Mouse (Mus musculus) embryonic facial prominence, embryonic 15.5 days (tissue): ENCODE measurements around the gene Calm4. TPM values are rescaled to one million over a fixed set of nuclear protein-coding genes. Genes with fewer than 3 reads are reported as not detected.
"Not testable (repeated sequence)": the region's sequence is repeated elsewhere in the genome, so short reads cannot be mapped to it uniquely, and the experiment has no call there.

ENCODE experiments used
- ATAC-seq: fragments of 200-750 bp; cut with Nextera tagmentation; 2 replicates; pipeline ENCODE4 v1.8.0; 2017; ENCODE audit warnings: low read depth, moderate TSS enrichment; ENCODE audit not compliant: insufficient number of reproducible peaks, low FRiP score, low TSS enrichment
- H3K27ac ChIP-seq: fragments of 300-500 bp; sonication (generic); replicated peaks from 2 replicates; pipeline ENCODE4 v1.5.1; 2015; ENCODE audit warnings: mild to moderate bottlenecking, inconsistent platforms
- H3K27me3 ChIP-seq: fragments of 300-500 bp; sonication (generic); 2 replicates; pipeline ENCODE4 v1.6.1; 2015; ENCODE audit warnings: inconsistent platforms
- H3K36me3 ChIP-seq: fragments of 300-500 bp; sonication (generic); 2 replicates; pipeline ENCODE4 v1.6.1; 2015; ENCODE audit warnings: mild to moderate bottlenecking, inconsistent platforms
- H3K4me1 ChIP-seq: fragments of 300-500 bp; sonication (generic); 2 replicates; pipeline ENCODE4 v1.6.1; 2015; ENCODE audit warnings: inconsistent platforms
- H3K4me2 ChIP-seq: fragments of 300-500 bp; sonication (generic); replicated peaks from 2 replicates; pipeline ENCODE4 v1.6.1; 2015; ENCODE audit warnings: mild to moderate bottlenecking, inconsistent platforms
- H3K4me3 ChIP-seq: fragments of 300-500 bp; sonication (generic); replicated peaks from 2 replicates; pipeline ENCODE4 v1.5.1; 2015; ENCODE audit warnings: mild to moderate bottlenecking, inconsistent platforms
- H3K9ac ChIP-seq: fragments of 300-500 bp; sonication (generic); 2 replicates; pipeline ENCODE4 v1.6.1; 2015; ENCODE audit warnings: inconsistent platforms
- H3K9me3 ChIP-seq: fragments of 300-500 bp; sonication (generic); replicated peaks from 2 replicates; pipeline ENCODE4 v1.6.1; 2016; ENCODE audit warnings: inconsistent platforms
- WGBS: fragments of 180-500 bp; shearing (Covaris S2); methylation state at CpG from one replicate; pipeline ENCODE4 v1.1.7; 2015; 5-methylcytosine and 5-hydroxymethylcytosine counted together
- polyA plus RNA-seq: library from polyadenylated mRNA; unstranded; fragments of >200 nt; fragmentation: Nextera tagmentation; extraction: Ambion mirVana; gene quantifications from 2 replicates; pipeline ENCODE4 v1.2.1, GENCODE M21; 2015

The Calm4 gene
- polyA plus RNA-seq, 1 experiment from 2014 or later = 477 TPM

DNA sequence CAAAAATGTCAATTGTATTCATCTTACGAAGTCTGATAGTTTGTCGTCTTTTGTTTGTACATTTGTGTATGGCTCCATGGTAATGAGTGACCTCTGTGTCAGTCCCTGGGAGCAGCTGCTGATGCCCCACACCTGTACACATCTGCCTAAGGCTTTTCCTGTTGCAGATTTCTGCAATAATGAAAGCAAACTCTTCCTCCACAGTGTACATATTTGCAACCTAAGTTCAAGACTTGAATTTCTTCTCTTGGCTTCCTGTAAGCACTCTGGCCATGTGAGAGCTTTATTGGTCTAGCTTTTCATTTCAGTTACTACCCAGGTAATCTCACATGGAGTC is 18.8 kb upstream of the Calm4 start:
- H3K27me3 ChIP-seq = no peaks in the 10 kb centered on the region
- 77% methylated on average over 2 of the region's 2 CpGs for WGBS
- H3K4me2 ChIP-seq = no peak overlapping the region

GRCm38 (mm10) chr13:3822105-3822504 is 15.5 kb upstream of the Calm4 start:
- Histone ChIP-seq H3K4me2 (no peak overlapping the region), H3K4me1 (no peaks in the 10 kb centered on the region), H3K9me3 (no peaks in the 10 kb centered on the region), H3K4me3 (no peak overlapping the region), H3K9ac (no peak overlapping the region), H3K27me3 (no peaks in the 10 kb centered on the region), H3K36me3 (no peaks in the 10 kb centered on the region), H3K27ac (no peak overlapping the region)
- 57% methylated on average over 4 of the region's 4 CpGs for WGBS
- no peak for ATAC-seq

More for the DNA sequence above, 18.8 kb upstream of the Calm4 start:
- no peak for ATAC-seq
- Histone ChIP-seq H3K4me1 (no peaks in the 10 kb centered on the region), H3K27ac (no peak overlapping the region), H3K4me3 (no peak overlapping the region), H3K9me3 (no peaks in the 10 kb centered on the region), H3K36me3 (no peaks in the 10 kb centered on the region), H3K9ac (no peak overlapping the region)

DNA sequence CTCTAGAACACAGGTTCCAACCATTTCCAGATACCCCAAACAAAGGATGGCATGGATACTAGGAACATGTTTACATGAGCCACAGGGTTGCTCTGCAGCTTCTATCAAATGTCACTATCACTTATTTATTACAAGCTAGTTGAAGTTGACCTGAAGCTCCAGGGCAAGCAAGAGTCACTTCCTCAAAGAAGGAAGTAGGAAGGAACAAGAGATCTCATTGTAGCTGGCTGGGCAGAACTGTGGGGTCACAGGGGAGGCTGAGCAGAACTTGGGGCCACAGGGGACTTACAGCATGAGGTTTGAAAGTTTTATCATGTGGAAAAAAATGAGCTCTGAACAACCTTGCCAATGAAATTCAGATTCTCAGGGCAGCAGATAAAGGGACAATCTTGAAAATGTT is 11.8 kb upstream of the Calm4 start:
- no peak for ATAC-seq
- Histone ChIP-seq H3K27ac (no peak overlapping the region), H3K4me2 (no peak overlapping the region), H3K9ac (no peak overlapping the region), H3K4me3 (no peak overlapping the region), H3K27me3 (no peaks in the 10 kb centered on the region), H3K9me3 (no peaks in the 10 kb centered on the region), H3K36me3 (no peaks in the 10 kb centered on the region), H3K4me1 (no peaks in the 10 kb centered on the region)

DNA sequence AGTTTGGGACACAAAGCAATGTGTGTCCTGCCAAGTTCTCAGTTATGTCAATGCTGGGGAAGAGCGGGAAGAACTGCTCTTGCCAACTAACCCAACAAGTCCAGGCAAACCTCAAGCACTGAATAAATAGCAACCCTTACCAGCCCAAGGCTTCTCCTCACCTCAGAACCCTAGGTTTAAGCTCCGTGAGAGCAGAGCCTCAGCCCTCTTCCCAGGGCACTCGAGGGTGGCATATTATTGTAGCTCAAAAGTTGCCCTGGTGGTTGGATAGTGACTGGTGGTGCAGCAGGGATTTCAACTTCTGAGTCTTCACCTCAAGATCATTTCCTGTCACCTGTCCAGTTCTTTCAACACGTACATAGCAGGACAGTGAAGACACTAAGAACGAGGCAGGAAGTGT is 6.0 kb upstream of the Calm4 start:
- ATAC-seq = no peak; the same call in 1 of the 2 replicates
- Histone ChIP-seq H3K9ac (no peak overlapping the region), H3K4me1 (no peaks in the 10 kb centered on the region), H3K4me2 (no peak overlapping the region), H3K27ac (peak overlapping the region; percentile 59), H3K4me3 (no peak overlapping the region), H3K36me3 (no peaks in the 10 kb centered on the region), H3K27me3 (no peaks in the 10 kb centered on the region), H3K9me3 (no peaks in the 10 kb centered on the region)
- 62% methylated on average over 5 of the region's 5 CpGs for WGBS

DNA sequence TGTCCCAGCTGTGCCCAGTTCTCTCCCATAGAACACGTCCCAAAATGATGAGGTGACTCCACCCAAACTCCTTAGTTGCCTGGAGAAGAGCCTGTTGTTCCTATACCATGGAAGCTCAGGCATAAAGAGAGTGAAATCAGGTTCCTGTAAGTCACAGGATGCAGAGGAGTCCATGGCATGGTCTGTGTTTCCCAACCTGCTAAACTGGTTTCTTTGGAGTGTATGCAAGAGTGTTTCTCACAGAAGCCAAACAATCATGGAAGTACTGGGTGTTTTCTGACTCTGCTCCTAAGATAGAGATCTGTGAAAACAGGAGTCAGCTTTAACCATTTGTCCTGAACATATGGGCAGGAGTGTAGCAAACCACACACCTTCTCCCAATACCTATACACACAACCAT is 5.6 kb upstream of the Calm4 start:
- no peaks in the 10 kb centered on the region for H3K27me3 ChIP-seq
- H3K36me3 ChIP-seq = no peaks in the 10 kb centered on the region
- no peak for ATAC-seq
- no peaks in the 10 kb centered on the region for H3K4me1 ChIP-seq
- no peak overlapping the region for H3K9ac ChIP-seq
- peak overlapping the region; percentile 59 for H3K27ac ChIP-seq
- no peak overlapping the region for H3K4me3 ChIP-seq
- no peaks in the 10 kb centered on the region for H3K9me3 ChIP-seq
- H3K4me2 ChIP-seq = no peak overlapping the region
- 63% methylated on average over 1 of the region's 1 CpGs for WGBS

DNA sequence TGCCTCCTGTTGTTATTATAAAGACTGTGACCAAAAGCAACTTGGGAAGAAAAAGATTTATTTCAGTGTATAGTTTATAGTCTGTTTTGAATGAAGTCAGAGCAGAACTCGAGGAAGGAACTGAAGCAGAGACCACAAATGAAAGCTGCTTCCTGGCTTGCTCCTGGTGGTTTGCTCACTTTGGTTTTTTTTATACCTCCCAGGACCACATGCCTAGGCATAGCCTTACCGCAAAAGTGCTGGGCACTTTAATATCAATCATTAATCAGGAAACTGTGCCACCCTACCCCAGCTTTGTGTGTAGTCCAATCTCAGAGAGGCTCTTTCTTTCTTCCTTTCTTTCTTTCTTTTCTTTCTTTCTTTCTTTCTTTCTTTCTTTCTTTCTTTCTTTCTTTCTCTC is 5.1 kb upstream of the Calm4 start:
- no peak for ATAC-seq
- H3K27ac ChIP-seq = peak overlapping the region; percentile 59
- no peaks in the 10 kb centered on the region for H3K27me3 ChIP-seq
- H3K4me3 ChIP-seq = no peak overlapping the region
- H3K9me3 ChIP-seq = no peaks in the 10 kb centered on the region
- no peak overlapping the region for H3K4me2 ChIP-seq
- H3K4me1 ChIP-seq = no peaks in the 10 kb centered on the region
- WGBS = 49% methylated on average over 2 of the region's 2 CpGs
- H3K9ac ChIP-seq = no peak overlapping the region
- no peaks in the 10 kb centered on the region for H3K36me3 ChIP-seq

DNA sequence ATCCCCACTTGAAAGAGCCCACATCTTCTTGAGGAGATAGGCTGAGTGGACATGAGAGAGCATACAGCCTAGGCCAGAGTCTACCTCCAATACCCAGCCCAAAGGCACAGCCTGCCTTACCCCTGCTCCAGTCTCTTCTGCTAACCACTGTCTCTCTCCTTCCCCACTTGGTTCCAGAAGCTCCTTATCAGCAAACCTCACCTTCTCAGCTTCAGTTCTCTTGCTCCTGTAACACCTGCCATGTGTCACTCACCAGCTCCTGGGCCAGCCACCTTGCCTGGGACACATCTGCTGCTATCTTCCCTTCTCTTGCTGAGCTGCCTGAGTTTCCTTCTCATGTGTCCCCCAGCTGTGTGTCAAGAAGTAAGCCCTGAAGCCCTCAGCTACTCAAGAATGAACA is 3.9 kb upstream of the Calm4 start:
- H3K4me1 ChIP-seq, H3K9ac ChIP-seq, H3K9me3 ChIP-seq, H3K4me3 ChIP-seq, H3K36me3 ChIP-seq, ATAC-seq, H3K27ac ChIP-seq, H3K27me3 ChIP-seq, H3K4me2 ChIP-seq: not testable (repeated sequence)

- not testable (repeated sequence) for H3K27ac ChIP-seq, H3K4me1 ChIP-seq, H3K4me2 ChIP-seq, H3K9ac ChIP-seq, H3K36me3 ChIP-seq, H3K9me3 ChIP-seq, H3K4me3 ChIP-seq, ATAC-seq, H3K27me3 ChIP-seq
Observed at GRCm38 (mm10) chr13:3840662-3841061, 3.1 kb downstream of the Calm4 start.

DNA sequence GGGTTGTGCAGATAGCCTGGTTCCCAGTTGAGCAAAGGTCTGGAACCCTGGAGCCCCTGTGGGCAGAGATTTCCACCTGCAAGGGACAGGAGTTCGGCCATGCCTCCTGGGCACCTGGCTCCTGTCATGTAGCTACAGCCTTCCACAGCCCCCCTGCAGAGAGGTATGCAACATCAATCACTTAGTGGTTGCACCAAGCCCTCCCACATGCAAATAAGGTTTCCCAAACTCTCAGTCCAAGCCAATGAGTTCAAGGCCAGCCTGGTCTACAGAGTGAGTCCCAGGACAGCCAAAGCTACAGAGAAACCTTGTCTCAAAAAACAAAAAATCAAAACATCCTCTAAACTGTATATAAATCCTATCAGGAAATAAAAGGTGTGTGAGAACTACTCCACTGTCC is 12.8 kb downstream of the Calm4 start:
- Histone ChIP-seq H3K4me3 (no peak overlapping the region), H3K9me3 (no peaks in the 10 kb centered on the region), H3K27ac (no peak overlapping the region), H3K27me3 (no peaks in the 10 kb centered on the region), H3K4me2 (no peak overlapping the region), H3K9ac (no peak overlapping the region), H3K36me3 (no peaks in the 10 kb centered on the region), H3K4me1 (no peaks in the 10 kb centered on the region)
- 72% methylated on average over 1 of the region's 1 CpGs for WGBS
- ATAC-seq = no peak

DNA sequence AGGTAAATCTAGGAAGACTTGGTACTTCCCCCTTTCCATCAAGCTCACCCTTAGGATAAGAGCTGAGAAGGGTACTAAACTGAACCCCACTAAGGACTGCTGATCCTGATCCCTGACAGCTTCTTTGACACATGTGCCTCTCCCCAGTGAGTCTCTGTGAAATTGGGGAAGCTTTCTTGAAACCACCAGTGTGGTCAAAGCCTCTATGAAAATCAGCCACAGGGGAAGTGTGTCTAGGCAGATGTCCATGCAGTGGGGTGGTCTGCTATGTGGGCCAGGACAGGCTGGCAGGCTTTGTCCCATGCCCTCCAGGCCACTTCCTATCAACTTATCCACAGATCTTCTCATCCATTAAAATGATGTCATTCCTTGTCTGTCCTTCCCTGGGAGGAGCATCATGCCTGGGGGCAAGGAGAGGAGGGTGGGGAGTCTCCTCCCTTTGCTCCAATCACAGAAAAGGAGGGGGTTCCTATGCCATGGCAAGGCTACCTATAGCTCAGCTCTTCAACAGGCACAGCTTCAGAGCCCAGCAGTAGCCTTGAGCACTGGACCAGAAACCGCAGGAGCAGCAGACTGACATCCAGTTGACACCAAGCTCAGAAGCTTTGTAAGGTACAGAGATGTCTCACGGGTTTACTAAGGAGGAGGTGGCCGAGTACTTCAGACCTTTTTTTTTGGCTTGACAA is 16.2 kb downstream of the Calm4 start, which contains the start of gene Calm5:
TSS of gene Calm5 (plus strand) at position 526 of the 686 bp plus-strand sequence.
- WGBS = 83% methylated on average over 3 of the region's 3 CpGs
- not testable (repeated sequence) for H3K9me3 ChIP-seq, H3K27ac ChIP-seq, H3K9ac ChIP-seq, H3K4me1 ChIP-seq, ATAC-seq, H3K36me3 ChIP-seq, H3K4me2 ChIP-seq, H3K27me3 ChIP-seq, H3K4me3 ChIP-seq

- no peak for ATAC-seq
Observed at GRCm38 (mm10) chr13:3854856-3855255, 17.3 kb downstream of the Calm4 start.

DNA sequence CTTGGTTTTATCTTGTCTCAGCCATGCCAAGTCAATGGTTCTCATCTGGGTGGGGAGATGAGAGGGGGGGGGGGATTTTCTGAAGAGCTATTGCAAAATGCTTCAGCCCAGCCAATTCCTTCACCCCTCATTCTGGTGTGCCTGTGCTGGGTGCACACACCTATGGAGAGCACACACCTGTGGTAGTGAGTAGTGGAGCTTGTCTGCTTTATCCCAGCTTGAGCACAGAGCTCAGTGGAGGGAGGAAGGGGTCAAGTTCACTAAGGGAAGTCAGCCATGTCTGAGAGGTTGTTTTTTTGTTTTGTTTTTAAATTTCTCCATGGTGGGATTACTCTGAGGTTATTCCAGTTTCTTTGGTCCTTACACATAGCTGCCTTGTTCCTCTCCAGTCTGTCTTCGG is 18.7 kb downstream of the Calm4 start:
- ATAC-seq = no peak
- Histone ChIP-seq H3K9me3 (no peaks in the 10 kb centered on the region), H3K9ac (no peak overlapping the region), H3K4me3 (no peak overlapping the region), H3K4me1 (no peaks in the 10 kb centered on the region), H3K4me2 (no peak overlapping the region), H3K27ac (no peak overlapping the region), H3K27me3 (no peaks in the 10 kb centered on the region), H3K36me3 (no peaks in the 10 kb centered on the region)
- WGBS = 78% methylated on average over 1 of the region's 1 CpGs

More at GRCm38 (mm10) chr13:3854856-3855255, 17.3 kb downstream of the Calm4 start:
- Histone ChIP-seq H3K9ac (no peak overlapping the region), H3K36me3 (no peaks in the 10 kb centered on the region), H3K27me3 (no peaks in the 10 kb centered on the region), H3K4me3 (no peak overlapping the region), H3K27ac (no peak overlapping the region), H3K4me2 (no peak overlapping the region), H3K9me3 (no peaks in the 10 kb centered on the region), H3K4me1 (no peaks in the 10 kb centered on the region)
- WGBS = 80% methylated on average over 2 of the region's 2 CpGs
